Mouse (Mus musculus): ENCODE data around the gene Arl4d.

GRCm38 (mm10) chr11:101700446-101700845 lies 35.1 kb downstream of the Arl4d start:
- TF ChIP-seq CTCF (IDR thresholded peaks at IDR 0.05; ENCODE audit: extremely low read depth, insufficient read depth, insufficient read length, insufficient replicate concordance): no peak
- no peak for TF ChIP-seq POLR2A (IDR thresholded peaks at IDR 0.05; ENCODE audit: low read depth, low read length)

All from spleen, adult 2 months (tissue).